Mouse (Mus musculus): ENCODE data around the gene Hk2. TPM values are rescaled to one million over a fixed set of nuclear protein-coding genes. Genes with fewer than 3 reads are reported as not detected.
A peak's percentile ranks its signal among the peaks of the same experiment; 100 is the strongest.

The Hk2 gene
- total and polyA plus RNA-seq, 2 experiments from 2014 or later, result 2.2 to 3.9 TPM

DNA sequence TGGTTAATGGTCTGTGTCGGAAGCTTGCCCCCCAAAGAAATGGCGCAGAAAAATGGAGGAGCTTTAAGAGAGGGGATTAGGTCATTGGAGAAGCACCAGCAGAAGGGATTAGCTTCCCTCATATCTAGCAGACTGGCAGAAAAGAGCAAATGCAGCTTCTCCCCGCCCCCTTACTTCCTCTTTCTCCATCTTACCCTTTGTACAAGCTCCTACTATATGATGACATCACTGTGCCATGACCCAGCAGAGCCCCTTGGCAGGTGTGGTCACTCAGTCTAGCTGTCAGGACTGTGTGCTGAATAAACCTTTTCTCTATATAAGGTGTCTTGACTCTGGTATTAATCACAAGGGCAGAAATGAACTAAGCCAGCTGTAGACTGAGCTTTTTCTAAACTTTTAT, 58.6 kb downstream of the Hk2 start:
- Histone ChIP-seq H3K27me3 (ENCODE audit: insufficient read depth, low read length) (no peaks in the 10 kb centered on the region), H3K36me3 (ENCODE audit: insufficient read depth, low read length) (no peaks in the 10 kb centered on the region), H3K4me2 (ENCODE audit: low read depth, low read length, poor library complexity, severe bottlenecking) (no peak overlapping the region), H3K4me3 (ENCODE audit: low read depth, low read length) (no peak overlapping the region), H3K9me3 (ENCODE audit: low read length) (no peaks in the 10 kb centered on the region), H3K4me1 (ENCODE audit: insufficient read depth, low read length) (no peaks in the 10 kb centered on the region), H3K9ac (replicated peaks; ENCODE audit: low read length, poor library complexity, severe bottlenecking) (no peak overlapping the region), H3K27ac (ENCODE audit: low read depth, low read length) (no peak overlapping the region)
- DNase-seq (ENCODE audit: low spot score), result no peak
- 85% methylated on average over 3 of the region's 3 CpGs for WGBS
- no peak for ATAC-seq (ENCODE audit: low FRiP score)
- TF ChIP-seq CTCF (IDR thresholded peaks at IDR 0.05), result no peak

DNA sequence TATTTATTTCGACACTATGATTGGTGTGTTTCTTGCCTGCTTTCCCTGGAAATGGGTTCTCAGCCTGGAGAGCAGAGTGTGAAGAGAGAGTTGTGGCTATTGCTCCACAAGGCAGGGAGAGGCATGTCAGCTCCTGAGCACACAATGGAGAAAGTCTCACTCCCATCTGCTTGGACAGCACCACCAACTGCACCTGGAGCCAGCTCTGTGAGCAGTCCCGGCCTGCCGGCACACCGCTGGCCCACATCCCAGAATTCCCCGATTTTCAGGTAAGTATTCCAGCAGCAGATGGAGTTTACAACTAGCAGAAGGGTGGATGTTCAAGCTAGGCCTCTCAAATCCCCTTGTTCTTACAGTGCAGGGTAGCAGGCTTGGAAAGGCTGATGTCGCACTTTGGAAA, 59.0 kb downstream of the Hk2 start:
- Histone ChIP-seq H3K27me3 (ENCODE audit: insufficient read depth, low read length) (no peaks in the 10 kb centered on the region), H3K27ac (ENCODE audit: low read depth, low read length) (no peak overlapping the region), H3K9me3 (ENCODE audit: low read length) (no peaks in the 10 kb centered on the region), H3K9ac (replicated peaks; ENCODE audit: low read length, poor library complexity, severe bottlenecking) (no peak overlapping the region), H3K4me1 (ENCODE audit: insufficient read depth, low read length) (no peaks in the 10 kb centered on the region), H3K4me2 (ENCODE audit: low read depth, low read length, poor library complexity, severe bottlenecking) (no peak overlapping the region), H3K4me3 (ENCODE audit: low read depth, low read length) (no peak overlapping the region), H3K36me3 (ENCODE audit: insufficient read depth, low read length) (no peaks in the 10 kb centered on the region)
- TF ChIP-seq CTCF (IDR thresholded peaks at IDR 0.05), result no peak
- no peak for ATAC-seq (ENCODE audit: low FRiP score)
- no peak for DNase-seq (ENCODE audit: low spot score)
- WGBS, result 88% methylated on average over 6 of the region's 6 CpGs

DNA sequence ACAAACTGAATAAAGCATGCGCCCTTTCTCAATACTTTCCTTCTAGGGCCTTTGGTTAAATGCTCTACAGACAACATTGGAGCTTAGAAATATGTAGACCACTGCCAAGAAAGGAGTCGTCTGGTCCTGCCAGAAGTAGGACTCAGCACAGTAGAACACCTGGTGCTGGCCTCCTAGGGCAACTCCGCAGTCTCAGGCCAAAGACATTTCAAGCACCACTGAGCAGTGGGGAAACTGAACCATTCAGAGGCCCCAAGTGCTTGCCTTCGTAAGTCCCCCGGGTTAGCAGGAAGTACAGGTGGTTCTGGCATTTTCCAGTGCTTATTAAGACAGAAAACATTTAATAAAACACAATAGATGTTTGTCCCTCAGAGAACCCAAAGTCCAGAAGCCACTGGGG, 59.4 kb downstream of the Hk2 start:
- 88% methylated on average over 5 of the region's 5 CpGs for WGBS
- no peaks in the 10 kb centered on the region for H3K27me3 ChIP-seq (ENCODE audit: insufficient read depth, low read length)
- no peak overlapping the region for H3K4me3 ChIP-seq (ENCODE audit: low read depth, low read length)
- no peak for TF ChIP-seq CTCF (IDR thresholded peaks at IDR 0.05)
- DNase-seq (ENCODE audit: low spot score) (no peak), ATAC-seq (ENCODE audit: low FRiP score) (no peak)
- H3K36me3 ChIP-seq (ENCODE audit: insufficient read depth, low read length), result no peaks in the 10 kb centered on the region
- no peaks in the 10 kb centered on the region for H3K4me1 ChIP-seq (ENCODE audit: insufficient read depth, low read length)
- no peaks in the 10 kb centered on the region for H3K9me3 ChIP-seq (ENCODE audit: low read length)
- H3K4me2 ChIP-seq (ENCODE audit: low read depth, low read length, poor library complexity, severe bottlenecking), result no peak overlapping the region
- no peak overlapping the region for H3K9ac ChIP-seq (replicated peaks; ENCODE audit: low read length, poor library complexity, severe bottlenecking)
- no peak overlapping the region for H3K27ac ChIP-seq (ENCODE audit: low read depth, low read length)

DNA sequence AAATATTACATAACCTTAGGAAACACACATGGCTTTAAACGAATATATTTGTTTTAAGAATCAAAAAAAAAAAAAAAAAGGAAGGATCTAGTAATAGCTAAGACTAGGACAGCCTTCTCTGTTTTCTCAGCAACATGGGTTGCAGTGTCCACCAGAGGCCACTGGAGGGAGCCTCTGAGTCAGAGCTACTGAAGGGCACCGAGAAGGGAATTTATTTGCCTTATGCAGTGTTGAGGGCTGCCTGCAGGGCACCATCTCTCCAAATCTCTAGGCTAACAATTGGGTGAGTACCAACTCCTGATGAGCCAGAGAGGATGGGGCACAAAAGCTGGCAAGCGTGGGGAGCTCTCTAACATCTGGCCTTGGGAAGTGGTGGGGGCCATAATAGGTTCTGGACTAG, 60.0 kb downstream of the Hk2 start:
- no peak overlapping the region for H3K4me2 ChIP-seq (ENCODE audit: low read depth, low read length, poor library complexity, severe bottlenecking)
- TF ChIP-seq CTCF (IDR thresholded peaks at IDR 0.05), result peak; percentile 84
- H3K36me3 ChIP-seq (ENCODE audit: insufficient read depth, low read length), result no peaks in the 10 kb centered on the region
- 20% methylated on average over 3 of the region's 3 CpGs for WGBS
- H3K4me3 ChIP-seq (ENCODE audit: low read depth, low read length), result no peak overlapping the region
- H3K9me3 ChIP-seq (ENCODE audit: low read length), result no peaks in the 10 kb centered on the region
- H3K27me3 ChIP-seq (ENCODE audit: insufficient read depth, low read length), result no peaks in the 10 kb centered on the region
- H3K27ac ChIP-seq (ENCODE audit: low read depth, low read length), result no peak overlapping the region
- DNase-seq (ENCODE audit: low spot score) (peak; percentile 73), ATAC-seq (ENCODE audit: low FRiP score) (no peak)
- no peak overlapping the region for H3K9ac ChIP-seq (replicated peaks; ENCODE audit: low read length, poor library complexity, severe bottlenecking)
- no peaks in the 10 kb centered on the region for H3K4me1 ChIP-seq (ENCODE audit: insufficient read depth, low read length)

DNA sequence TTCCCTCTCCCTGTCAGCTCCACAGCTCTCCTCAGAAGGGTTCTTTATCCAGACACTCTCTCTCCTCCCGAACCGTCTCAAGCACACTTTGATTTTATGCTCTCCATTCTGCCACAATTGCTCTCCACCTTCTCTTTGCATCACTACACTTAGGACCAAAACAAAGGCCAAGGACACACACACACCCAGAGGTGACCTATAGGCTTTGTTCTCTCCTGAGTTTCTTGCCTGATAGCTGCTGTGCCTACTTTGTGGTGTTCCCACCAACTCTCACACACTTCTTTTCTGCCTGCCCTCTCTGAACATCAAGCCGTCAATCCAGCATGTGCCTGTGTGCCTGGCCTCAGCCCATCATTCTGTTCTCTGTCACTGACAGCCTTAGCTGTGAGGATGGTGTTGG, 66.5 kb downstream of the Hk2 start:
- WGBS, result 90% methylated on average over 3 of the region's 3 CpGs

DNA sequence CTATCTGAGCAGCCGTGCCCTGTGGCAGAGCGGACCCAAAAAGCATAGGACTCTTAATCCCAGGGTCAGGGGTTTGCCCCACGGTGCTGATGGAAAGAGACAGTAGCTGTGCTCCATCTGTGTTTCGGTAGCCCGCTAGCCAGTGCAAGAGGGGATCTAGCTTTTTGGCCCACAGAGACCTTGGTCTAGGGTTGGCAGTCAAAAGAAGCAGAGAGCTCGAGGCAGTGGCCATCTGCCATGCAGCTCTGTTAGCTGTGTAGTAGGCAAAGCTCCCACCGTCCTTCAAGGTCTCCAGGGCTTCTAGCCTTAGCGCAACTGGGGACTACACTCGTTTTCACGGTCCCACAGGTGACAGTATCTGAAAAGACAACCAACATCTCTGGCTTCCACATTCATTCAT, 67.0 kb downstream of the Hk2 start:
- no peak for ATAC-seq (ENCODE audit: low FRiP score)
- no peak for TF ChIP-seq CTCF (IDR thresholded peaks at IDR 0.05)
- no peak for DNase-seq (ENCODE audit: low spot score)
- Histone ChIP-seq H3K4me3 (ENCODE audit: low read depth, low read length) (no peak overlapping the region), H3K9ac (replicated peaks; ENCODE audit: low read length, poor library complexity, severe bottlenecking) (no peak overlapping the region), H3K36me3 (ENCODE audit: insufficient read depth, low read length) (no peaks in the 10 kb centered on the region), H3K27me3 (ENCODE audit: insufficient read depth, low read length) (no peaks in the 10 kb centered on the region), H3K4me2 (ENCODE audit: low read depth, low read length, poor library complexity, severe bottlenecking) (no peak overlapping the region), H3K9me3 (ENCODE audit: low read length) (no peaks in the 10 kb centered on the region), H3K4me1 (ENCODE audit: insufficient read depth, low read length) (no peaks in the 10 kb centered on the region), H3K27ac (ENCODE audit: low read depth, low read length) (no peak overlapping the region)
- WGBS, result 89% methylated on average over 10 of the region's 10 CpGs

More for the DNA sequence above, 66.5 kb downstream of the Hk2 start:
- Histone ChIP-seq H3K9ac (replicated peaks; ENCODE audit: low read length, poor library complexity, severe bottlenecking) (no peak overlapping the region), H3K36me3 (ENCODE audit: insufficient read depth, low read length) (no peaks in the 10 kb centered on the region), H3K27me3 (ENCODE audit: insufficient read depth, low read length) (no peaks in the 10 kb centered on the region), H3K4me1 (ENCODE audit: insufficient read depth, low read length) (no peaks in the 10 kb centered on the region), H3K9me3 (ENCODE audit: low read length) (no peaks in the 10 kb centered on the region), H3K27ac (ENCODE audit: low read depth, low read length) (no peak overlapping the region), H3K4me3 (ENCODE audit: low read depth, low read length) (no peak overlapping the region), H3K4me2 (ENCODE audit: low read depth, low read length, poor library complexity, severe bottlenecking) (no peak overlapping the region)
- ATAC-seq (ENCODE audit: low FRiP score) (no peak), DNase-seq (ENCODE audit: low spot score) (no peak)
- no peak for TF ChIP-seq CTCF (IDR thresholded peaks at IDR 0.05)

Measured in midbrain, postnatal 0 days (tissue).